Mouse (Mus musculus): Measurements from ENCODE around the gene Arhgef15. TPM values are rescaled to one million over a fixed set of nuclear protein-coding genes. Genes with fewer than 3 reads are reported as not detected.

Arhgef15 gene
- total and polyA plus RNA-seq, 3 experiments, result 0.04 TPM; not detected in 2

DNA sequence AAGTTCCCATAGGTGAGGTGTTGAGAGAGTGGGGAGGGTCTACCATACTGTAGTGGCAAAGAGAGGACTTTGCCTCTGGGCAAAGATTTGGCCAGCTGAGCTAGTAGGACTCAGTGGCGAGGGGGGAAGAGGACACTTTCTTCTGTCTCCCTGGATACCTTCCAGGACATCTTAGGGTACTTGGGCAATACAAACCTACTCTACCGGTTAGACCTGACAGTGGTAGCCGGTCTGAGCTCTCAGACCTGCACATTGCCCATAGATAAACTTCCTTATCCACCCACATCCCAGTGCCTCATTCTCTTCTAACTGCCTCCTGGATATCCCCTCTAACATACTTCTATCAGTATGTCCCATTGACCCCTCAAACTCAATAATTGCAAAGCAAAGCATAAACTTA is 23.6 kb upstream of the Arhgef15 start:
- no peak overlapping the region for H3K4me2 ChIP-seq (ENCODE audit: insufficient read depth, low read depth, poor library complexity, severe bottlenecking)
- dilution Hi-C loops (cut with MboI; ENCODE audit: extremely low pct_ligation_motif_present, extremely low pct_unique_long_range_greater_than_20kb, low sequenced_read_pairs), result no loop called here
- no peaks in the 10 kb centered on the region for H3K27me3 ChIP-seq (replicated peaks)
- no peaks in the 10 kb centered on the region for H3K9me3 ChIP-seq (replicated peaks; ENCODE audit: low read length)
- peaks cover 0 to 7% of the 10 kb centered on the region in 2 experiments; a peak in 2 of 4 replicates for H3K4me1 ChIP-seq (ENCODE audit: control insufficient read depth in 1 of 2, insufficient read depth in 2 of 2)
- no peaks in the 10 kb centered on the region for H3K79me2 ChIP-seq (replicated peaks; ENCODE audit: control insufficient read depth, extremely low read depth, insufficient read depth, poor library complexity, severe bottlenecking)
- no peak overlapping the region for H3K9ac ChIP-seq (ENCODE audit: insufficient read depth, low read depth)
- no peak for TF ChIP-seq GABPA (IDR thresholded peaks at IDR 0.05; ENCODE audit: insufficient replicate concordance, low read depth, low read length)
- no peak for TF ChIP-seq TBP (conservative IDR thresholded peaks at IDR 0.05; ENCODE audit: low read depth, low read length)
- TF ChIP-seq USF1 (IDR thresholded peaks at IDR 0.05; ENCODE audit: low read depth, low read length), result no peak
- TF ChIP-seq MAZ (IDR thresholded peaks at IDR 0.05; ENCODE audit: low read depth, low read length), result no peak
- no peak for TF ChIP-seq TCF12 (IDR thresholded peaks at IDR 0.05; ENCODE audit: low read depth, low read length)
- TF ChIP-seq CHD2 (IDR thresholded peaks at IDR 0.05; ENCODE audit: low read length), result no peak
- TF ChIP-seq SIN3A (IDR thresholded peaks at IDR 0.05; ENCODE audit: low read length), result no peak
- TF ChIP-seq RAD21 (IDR thresholded peaks at IDR 0.05; ENCODE audit: low read depth, low read length), result no peak
- TF ChIP-seq PAX5 (IDR thresholded peaks at IDR 0.05; ENCODE audit: low read length), result no peak
- no peak for TF ChIP-seq NELFE (IDR thresholded peaks at IDR 0.05; ENCODE audit: low read depth, low read length)
- H3K27ac ChIP-seq (ENCODE audit: insufficient read depth, low read depth), result no peak overlapping the region
- H3K4me3 ChIP-seq (replicated peaks in 1 of 3; ENCODE audit: low read depth in 2 of 3, low read length in 2 of 3, poor library complexity in 1 of 3), result no peak overlapping the region
- H3K36me3 ChIP-seq (replicated peaks in 1 of 2; ENCODE audit: control insufficient read depth in 1 of 2, insufficient read depth in 1 of 2, low read length in 1 of 2), result peaks cover 5 to 13% of the 10 kb centered on the region in 2 experiments
- in situ Hi-C loops (cut with MboI; ENCODE audit: low pct_ligation_motif_present, low pct_unique_long_range_greater_than_20kb, low sequenced_read_pairs), result no loop called here
- no peak for DNase-seq (ENCODE audit: extremely low read depth)

DNA sequence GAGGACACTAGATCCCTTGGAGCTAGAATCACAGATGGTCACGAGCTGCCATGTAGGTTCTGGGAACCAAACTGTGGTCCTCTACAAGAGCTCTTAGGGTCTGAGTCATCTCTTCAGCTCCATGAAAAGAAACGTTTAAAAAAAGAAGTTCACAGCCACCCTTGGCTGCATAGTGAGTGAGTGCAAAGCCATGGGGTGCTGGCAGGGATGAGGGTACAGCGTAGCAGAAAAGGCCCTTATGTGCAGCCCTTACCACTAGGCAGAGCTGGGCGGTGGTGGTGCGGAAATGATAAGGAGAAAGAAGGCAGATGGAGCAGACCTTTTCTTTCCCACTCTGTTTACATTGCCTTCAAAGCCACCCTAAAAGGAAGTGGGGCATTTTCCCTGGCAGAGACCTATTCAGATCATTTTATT is 22.0 kb upstream of the Arhgef15 start:
- H3K4me1 ChIP-seq (ENCODE audit: control insufficient read depth in 1 of 2, insufficient read depth in 2 of 2), result peaks cover 0 to 11% of the 10 kb centered on the region in 2 experiments; a peak in 2 of 4 replicates
- no peak overlapping the region for H3K4me3 ChIP-seq (replicated peaks in 1 of 3; ENCODE audit: low read depth in 2 of 3, low read length in 2 of 3, poor library complexity in 1 of 3)
- H3K79me2 ChIP-seq (replicated peaks; ENCODE audit: control insufficient read depth, extremely low read depth, insufficient read depth, poor library complexity, severe bottlenecking), result no peaks in the 10 kb centered on the region
- H3K27me3 ChIP-seq (replicated peaks), result peaks cover 7% of the 10 kb centered on the region
- in situ Hi-C loops (cut with MboI; ENCODE audit: low pct_ligation_motif_present, low pct_unique_long_range_greater_than_20kb, low sequenced_read_pairs) (no loop called here), dilution Hi-C loops (cut with MboI; ENCODE audit: extremely low pct_ligation_motif_present, extremely low pct_unique_long_range_greater_than_20kb, low sequenced_read_pairs) (no loop called here)
- no peak overlapping the region for H3K27ac ChIP-seq (ENCODE audit: insufficient read depth, low read depth)
- no peak overlapping the region for H3K9ac ChIP-seq (ENCODE audit: insufficient read depth, low read depth)
- DNase-seq (ENCODE audit: extremely low read depth), result no peak
- H3K36me3 ChIP-seq (replicated peaks in 1 of 2; ENCODE audit: control insufficient read depth in 1 of 2, insufficient read depth in 1 of 2, low read length in 1 of 2), result no peaks in the 10 kb centered on the region
- H3K9me3 ChIP-seq (replicated peaks; ENCODE audit: low read length), result no peaks in the 10 kb centered on the region
- TF ChIP-seq RAD21 (IDR thresholded peaks at IDR 0.05; ENCODE audit: low read depth, low read length) (no peak), TCF12 (IDR thresholded peaks at IDR 0.05; ENCODE audit: low read depth, low read length) (no peak), ELF1 (IDR thresholded peaks at IDR 0.05; ENCODE audit: low read depth, low read length) (no peak), EP300 (IDR thresholded peaks at IDR 0.05; ENCODE audit: low read length) (no peak), JUND (conservative IDR thresholded peaks at IDR 0.05; ENCODE audit: low read depth, low read length) (no peak), BHLHE40 (IDR thresholded peaks at IDR 0.05; ENCODE audit: low read depth, low read length) (no peak), TBP (conservative IDR thresholded peaks at IDR 0.05; ENCODE audit: low read depth, low read length) (no peak), MAZ (IDR thresholded peaks at IDR 0.05; ENCODE audit: low read depth, low read length) (no peak), ETS1 (conservative IDR thresholded peaks at IDR 0.05; ENCODE audit: low read depth, low read length) (no peak), POLR2AphosphoS2 (IDR thresholded peaks at IDR 0.05; ENCODE audit: low read depth, low read length) (no peak)
- H3K4me2 ChIP-seq (ENCODE audit: insufficient read depth, low read depth, poor library complexity, severe bottlenecking), result no peak overlapping the region

Measured in CH12.LX (cell line).